8 mouse cellular contexts compared by ENCODE assay signal in genomic region chr12:47164736-47165135, GRCm38 (mm10).
DNase-seq lines count a peak whose midpoint lies in the region; ATAC-seq lines count a peak whose summit lies in the region.
"Had no signal": no experiment of that assay in that cellular context is flagged by ENCODE, and none has a peak within 500 bp of the region (broad histone marks: within the 10 kb centered on the region; RNA-seq: fewer than 3 reads in every experiment).

No protein-coding gene starts in this region.

- H3K27ac ChIP-seq in lung, embryonic 16.5 days (ENCODE audit: low read length), result no peak overlapping the region
- H3K27ac ChIP-seq in forebrain, embryonic 10.5 days, result 0 out of 2 replicates have a peak overlapping the region, but pooled peaks have one; percentile 11
- no peak overlapping the region for H3K27ac ChIP-seq in stomach, embryonic 14.5 days (ENCODE audit: low read length)
- H3K27ac ChIP-seq: heart, adult 2 months had no signal

- peaks cover 4% of the 10 kb centered on the region for H3K4me1 ChIP-seq in lung, embryonic 16.5 days (replicated peaks; ENCODE audit: control insufficient read depth, insufficient read depth, low read length)
- H3K4me1 ChIP-seq in forebrain, embryonic 10.5 days, result peaks cover 28% of the 10 kb centered on the region
- peaks cover 11% of the 10 kb centered on the region; the same call in 1 of the 2 replicates for H3K4me1 ChIP-seq in stomach, embryonic 14.5 days (ENCODE audit: control insufficient read depth, insufficient read depth, low read length)

- no peak for ATAC-seq in lung, embryonic 16.5 days (ENCODE audit: low read depth)
- ATAC-seq in stomach, embryonic 14.5 days (ENCODE audit: insufficient number of reproducible peaks, insufficient read depth, low FRiP score, low read depth), result no peak
- no peak for ATAC-seq in megakaryocyte progenitor cell, adult 5-6 weeks (replicated peaks; ENCODE audit: poor library complexity)

- WGBS in lung, embryonic 16.5 days, result 51% methylated on average over 8 of the region's 8 CpGs
- WGBS in forebrain, embryonic 10.5 days, result 47% methylated on average over 8 of the region's 8 CpGs
- 52% methylated on average over 8 of the region's 8 CpGs for WGBS in stomach, embryonic 14.5 days

- intact Hi-C loops in left cerebral cortex, postnatal 4 days (cut with DNase I), result loop anchor here (5.0 kb wide), 1 partner anchor 347 kb away; the partner anchor contains the start of gene Nova1

- H3K36me3 ChIP-seq in lung, embryonic 16.5 days (ENCODE audit: control insufficient read depth, insufficient read depth, low read length), result no peaks in the 10 kb centered on the region
- H3K36me3 ChIP-seq in forebrain, embryonic 10.5 days (replicated peaks), result no peaks in the 10 kb centered on the region
- H3K36me3 ChIP-seq in stomach, embryonic 14.5 days (ENCODE audit: control insufficient read depth, insufficient read depth, low read length), result no peaks in the 10 kb centered on the region

- peak overlapping the region; percentile 18; the same call in 1 of the 2 replicates for H3K4me3 ChIP-seq in lung, embryonic 16.5 days (ENCODE audit: low read length)
- peak overlapping the region; percentile 34 for H3K4me3 ChIP-seq in forebrain, embryonic 10.5 days
- peak overlapping the region; percentile 5; the same call in 1 of the 2 replicates for H3K4me3 ChIP-seq in stomach, embryonic 14.5 days (ENCODE audit: low read depth, low read length)
- H3K4me3 ChIP-seq: heart, adult 2 months had no signal

- no peaks in the 10 kb centered on the region for H3K9me3 ChIP-seq in lung, embryonic 16.5 days (ENCODE audit: control insufficient read depth, low read length)
- H3K9me3 ChIP-seq in forebrain, embryonic 10.5 days, result no peaks in the 10 kb centered on the region
- no peaks in the 10 kb centered on the region for H3K9me3 ChIP-seq in stomach, embryonic 14.5 days (ENCODE audit: control insufficient read depth, low read depth, low read length)

- H3K27me3 ChIP-seq in lung, embryonic 16.5 days (ENCODE audit: control insufficient read depth, insufficient read depth, low read depth, low read length), result no peaks in the 10 kb centered on the region
- peaks cover 9% of the 10 kb centered on the region; the same call in 1 of the 2 replicates for H3K27me3 ChIP-seq in forebrain, embryonic 10.5 days (ENCODE audit: poor library complexity, severe bottlenecking)
- H3K27me3 ChIP-seq in stomach, embryonic 14.5 days (ENCODE audit: control insufficient read depth, insufficient read depth, low read length), result no peaks in the 10 kb centered on the region

- no peak for DNase-seq in lung, postnatal 14 days
- no peak for DNase-seq in forebrain, embryonic 10.5 days (ENCODE audit: extremely low spot score, low spot score)
- DNase-seq in left cerebral cortex, postnatal 4 days, result peak; percentile 92
- no peak for DNase-seq in urinary bladder, postnatal 25 days (ENCODE audit: low spot score)

- H3K9ac ChIP-seq in lung, embryonic 16.5 days (ENCODE audit: low read length), result no peak overlapping the region
- H3K9ac ChIP-seq in stomach, embryonic 14.5 days (replicated peaks; ENCODE audit: low read depth, low read length), result no peak overlapping the region

- H3K4me2 ChIP-seq in lung, embryonic 16.5 days (ENCODE audit: low read depth, low read length), result peak overlapping the region; percentile 48
- peak overlapping the region; percentile 17; the same call in 1 of the 2 replicates for H3K4me2 ChIP-seq in stomach, embryonic 14.5 days (replicated peaks; ENCODE audit: low read depth, low read length)
